Mouse (Mus musculus) layer of hippocampus, adult 2 months (tissue): ENCODE results near the gene Zranb3. TPM values are rescaled to one million over a fixed set of nuclear protein-coding genes. Genes with fewer than 3 reads are reported as not detected.
A peak's percentile ranks its signal among the peaks of the same experiment; 100 is the strongest.

ENCODE experiments used
- DNase-seq, 2 experiments: peaks; one replicate each; pipeline ENCODE4 v3.0.0; 2022; ENCODE audit warnings: low spot score in 2 of 2
- H3K27ac ChIP-seq: fragments of 200-600 bp; 2 replicates; pipeline ENCODE4 v1.8.1; 2022
- H3K4me3 ChIP-seq: fragments of 200-600 bp; 2 replicates; pipeline ENCODE4 v1.8.1; 2022; ENCODE audit warnings: mild to moderate bottlenecking
- CTCF ChIP-seq: fragments of 200-600 bp; conservative IDR thresholded peaks from 2 replicates; pipeline ENCODE4 v1.8.1; 2022; ENCODE audit warnings: antibody characterized with exemption, mild to moderate bottlenecking, moderate library complexity
- total RNA-seq, 2 experiments: library from RNA; stranded (reverse); gene quantifications; 2 replicates each; pipeline ENCODE4 v1.2.3; 2021

Gene Zranb3
- total RNA-seq, 2 experiments from 2014 or later = 6.6 to 7.2 TPM

DNA sequence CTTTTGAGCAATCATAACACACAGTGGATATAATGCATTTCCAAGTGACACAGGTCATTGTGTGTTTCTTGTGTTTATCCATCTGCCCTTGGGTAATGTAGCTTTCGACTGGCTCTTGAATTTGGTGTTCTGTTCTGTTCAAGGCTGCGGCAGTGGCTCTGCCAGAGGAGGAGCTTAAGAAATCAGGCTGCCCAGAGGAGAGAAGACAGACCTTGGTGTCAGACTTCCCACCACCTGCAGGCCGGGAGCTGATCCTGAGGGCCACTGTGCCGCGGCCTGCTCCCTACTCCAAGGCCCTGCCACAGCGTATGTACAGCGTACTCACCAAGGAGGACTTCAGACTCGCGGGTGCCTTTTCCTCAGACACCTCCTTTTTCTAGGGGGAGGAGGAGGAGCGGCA is 160.6 kb downstream of the Zranb3 start:
- DNase-seq = no peak
- no peak for TF ChIP-seq CTCF
- Histone ChIP-seq H3K27ac (no peak overlapping the region; the same call in 1 of the 2 replicates), H3K4me3 (no peak overlapping the region)

DNA sequence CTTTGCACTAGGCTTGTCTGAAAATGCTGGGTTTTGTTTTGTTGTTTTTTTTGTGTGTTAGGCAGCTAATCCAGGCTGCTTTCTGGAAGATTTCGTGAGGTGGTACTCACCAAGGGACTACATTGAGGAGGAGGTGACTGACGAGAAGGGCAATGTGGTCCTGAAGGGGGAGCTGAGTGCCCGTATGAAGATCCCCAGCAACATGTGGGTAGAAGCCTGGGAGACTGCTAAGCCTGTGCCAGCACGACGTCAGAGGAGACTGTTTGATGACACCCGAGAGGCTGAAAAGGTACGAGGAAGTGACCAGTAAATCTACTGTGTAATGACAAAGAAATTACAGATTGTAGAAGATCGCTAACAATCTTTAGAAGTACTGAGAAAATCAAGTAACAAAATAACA is 165.6 kb downstream of the Zranb3 start:
- TF ChIP-seq CTCF = peak; percentile 48
- DNase-seq = no peak
- Histone ChIP-seq H3K27ac (no peak overlapping the region), H3K4me3 (no peak overlapping the region)

DNA sequence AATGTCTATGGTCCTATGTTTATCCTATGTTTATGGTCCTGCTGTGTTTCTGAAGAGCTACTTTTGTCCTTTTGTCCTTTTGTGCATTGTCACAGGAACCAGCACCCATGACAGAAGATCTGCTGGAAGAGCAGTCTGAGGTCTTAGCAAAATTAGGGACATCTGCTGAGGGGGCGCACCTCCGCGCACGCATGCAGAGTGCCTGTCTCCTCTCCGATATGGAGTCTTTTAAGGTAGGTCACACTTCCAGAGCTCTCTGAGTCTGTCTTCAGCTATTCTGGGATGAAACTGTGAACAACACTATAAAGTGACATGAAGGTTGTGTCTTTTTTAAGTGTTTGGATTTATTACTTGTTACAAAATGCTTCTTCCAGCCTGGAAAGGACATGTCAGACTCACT is 168.5 kb downstream of the Zranb3 start:
- TF ChIP-seq CTCF = no peak
- peak overlapping the region; percentile 46 for H3K27ac ChIP-seq
- H3K4me3 ChIP-seq = no peak overlapping the region
- DNase-seq = no peak

DNA sequence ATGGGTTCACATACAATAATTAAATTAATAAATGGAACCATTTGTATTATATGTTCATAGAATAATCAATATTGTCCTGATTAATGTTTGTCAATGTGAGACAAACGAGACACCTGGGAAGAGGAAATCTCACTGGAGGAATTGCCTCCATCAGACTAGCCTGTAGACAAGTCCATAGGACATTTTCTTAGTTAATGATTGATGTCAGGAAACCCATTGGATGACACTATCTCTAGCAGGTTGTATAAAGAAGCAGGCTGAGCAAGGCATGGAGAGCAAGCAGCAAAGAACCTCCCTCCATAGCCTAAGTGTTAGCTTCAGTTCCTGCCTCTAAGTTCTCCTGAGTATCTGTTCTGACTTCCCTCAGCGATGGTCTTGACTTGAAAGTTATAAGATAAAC is 169.4 kb downstream of the Zranb3 start:
- TF ChIP-seq CTCF = no peak
- no peak overlapping the region for H3K4me3 ChIP-seq
- no peak overlapping the region for H3K27ac ChIP-seq
- no peak for DNase-seq

DNA sequence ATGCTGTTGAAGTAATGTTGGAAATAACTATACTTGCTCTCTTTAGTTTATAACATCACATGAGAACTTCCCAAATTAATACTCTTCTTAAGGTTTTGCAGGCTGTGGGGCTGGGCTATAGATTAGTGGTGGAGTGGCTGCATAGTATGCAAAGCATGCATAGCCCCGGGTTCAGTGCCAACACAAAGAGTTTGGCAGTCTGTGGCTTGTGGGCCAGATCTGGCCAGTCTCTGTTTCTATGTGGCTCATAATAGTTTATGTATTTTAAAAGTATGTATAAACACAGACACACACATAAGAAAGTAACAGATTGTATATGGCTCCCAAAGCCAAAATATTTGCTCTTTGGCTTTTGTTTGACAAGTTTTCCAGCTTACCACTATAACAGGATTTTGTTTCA is 187.0 kb downstream of the Zranb3 start:
- TF ChIP-seq CTCF = no peak
- DNase-seq = no peak
- no peak overlapping the region for H3K4me3 ChIP-seq
- H3K27ac ChIP-seq = no peak overlapping the region

DNA sequence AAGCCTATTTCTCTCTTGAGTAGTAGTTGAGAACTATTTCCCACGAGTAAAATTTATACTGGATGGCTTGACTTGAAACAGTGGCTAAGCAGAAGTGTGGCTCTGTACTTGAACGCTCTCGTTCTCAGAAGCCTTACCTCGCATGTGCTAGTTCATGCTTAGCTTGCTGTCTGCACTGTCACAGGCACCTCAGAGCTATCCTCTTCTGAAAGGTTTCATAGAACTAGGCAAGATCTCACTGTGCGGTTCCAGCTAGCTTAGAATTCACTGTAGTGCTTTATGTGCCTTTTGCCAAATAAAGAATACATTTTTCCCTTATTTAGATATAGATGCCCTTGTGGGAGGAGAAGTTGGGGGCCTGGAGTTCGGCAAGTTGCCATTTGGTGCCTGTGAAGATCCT is 187.5 kb downstream of the Zranb3 start:
- no peak for TF ChIP-seq CTCF
- H3K27ac ChIP-seq = no peak overlapping the region
- H3K4me3 ChIP-seq = no peak overlapping the region
- DNase-seq = no peak

DNA sequence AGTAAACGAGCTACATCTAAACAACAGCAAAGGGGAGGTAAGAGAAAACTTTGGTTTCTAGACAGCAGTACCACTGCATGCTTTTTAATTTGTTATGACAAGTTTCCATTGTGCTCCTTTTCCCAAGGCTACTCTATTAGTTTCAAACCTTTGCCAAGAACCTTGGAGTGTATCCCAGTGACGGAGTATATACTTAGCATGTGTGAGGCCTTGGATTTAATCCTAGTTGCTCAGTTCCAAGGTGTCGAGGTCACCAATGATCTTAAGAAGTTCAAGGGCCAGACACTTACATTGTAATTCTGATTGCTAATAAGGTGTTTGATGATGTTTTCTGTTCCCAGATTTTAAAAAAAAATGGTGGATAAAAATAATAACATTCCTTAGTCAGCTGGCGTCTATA is 189.7 kb downstream of the Zranb3 start:
- DNase-seq = no peak
- H3K4me3 ChIP-seq = no peak overlapping the region
- TF ChIP-seq CTCF = no peak
- no peak overlapping the region for H3K27ac ChIP-seq

DNA sequence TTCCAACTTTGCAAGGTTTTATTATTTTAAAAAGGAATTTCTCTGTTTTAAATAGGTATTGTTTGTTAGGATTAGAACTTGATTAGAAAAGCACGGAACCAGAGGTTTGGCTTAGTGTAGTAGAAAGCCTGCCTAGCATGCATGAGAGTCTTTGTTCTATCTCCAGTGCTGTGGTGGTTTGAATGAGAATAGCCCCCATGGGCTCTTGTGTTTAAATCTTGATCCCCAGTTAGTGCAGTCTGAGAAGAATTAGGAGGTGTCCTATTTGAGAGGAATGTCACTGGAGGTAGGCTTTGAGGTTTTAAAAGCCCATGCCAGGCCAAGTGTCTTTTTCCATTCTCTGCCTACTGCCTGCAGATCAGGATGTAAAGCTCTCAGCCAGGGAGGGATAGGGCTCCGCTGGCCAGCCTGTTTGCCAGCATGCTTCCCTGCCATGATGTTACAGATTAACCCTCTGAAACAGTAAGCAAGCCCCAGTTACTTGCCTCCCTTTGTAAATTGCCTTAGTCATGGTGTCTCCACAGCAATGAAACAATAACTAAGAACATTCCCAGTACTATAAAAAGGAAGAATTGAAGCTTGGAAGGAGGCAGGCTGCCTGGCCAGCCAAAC is 198.0 kb downstream of the Zranb3 start:
- H3K27ac ChIP-seq = no peak overlapping the region
- TF ChIP-seq CTCF = no peak
- DNase-seq = no peak
- H3K4me3 ChIP-seq = no peak overlapping the region

Other genes starting within 250 kb of the Zranb3 start
- 1 to 10 TPM; 5.6 to 6.8 TPM for gene Map3k19, start 248.0 kb downstream of the Zranb3 start, total RNA-seq
- 10 to 100 TPM; 70.6 to 72.5 TPM for gene Rab3gap1, start 234.3 kb downstream of the Zranb3 start, total RNA-seq
- gene R3hdm1, start 254 bp upstream of the Zranb3 start, total RNA-seq = 100 to 1,000 TPM; 239 to 263 TPM
- 10 to 100 TPM; 61.7 to 62.8 TPM for gene Ubxn4, start 140.9 kb upstream of the Zranb3 start, total RNA-seq
- gene Lct, start 225.3 kb upstream of the Zranb3 start, total RNA-seq = 10 to 100 TPM; 58.4 to 74.2 TPM